Mouse (Mus musculus) limb, embryonic 15.5 days (tissue): ENCODE measurements around the gene Shroom4. TPM values are rescaled to one million over a fixed set of nuclear protein-coding genes. Genes with fewer than 3 reads are reported as not detected.

Experiments
- ATAC-seq: fragments of 200-750 bp; cut with Nextera tagmentation; 2 replicates; pipeline ENCODE4 v1.8.0; 2017; ENCODE audit warnings: low read depth, moderate TSS enrichment; ENCODE audit not compliant: insufficient number of reproducible peaks, low FRiP score, low TSS enrichment
- H3K27ac ChIP-seq: fragments of 300-500 bp; sonication (generic); 2 replicates; pipeline ENCODE4 v1.5.1; 2015; ENCODE audit warnings: moderate library complexity, mild to moderate bottlenecking, inconsistent platforms
- H3K27me3 ChIP-seq: fragments of 300-500 bp; sonication (generic); 2 replicates; pipeline ENCODE4 v1.6.1; 2015; ENCODE audit warnings: inconsistent platforms
- H3K36me3 ChIP-seq: fragments of 300-500 bp; sonication (generic); 2 replicates; pipeline ENCODE4 v1.6.1; 2015; ENCODE audit warnings: inconsistent platforms
- H3K4me1 ChIP-seq: fragments of 300-500 bp; sonication (generic); 2 replicates; pipeline ENCODE4 v1.6.1; 2015; ENCODE audit warnings: inconsistent platforms
- H3K4me2 ChIP-seq: fragments of 300-500 bp; sonication (generic); 2 replicates; pipeline ENCODE4 v1.6.1; 2015; ENCODE audit warnings: mild to moderate bottlenecking, inconsistent platforms
- H3K4me3 ChIP-seq: fragments of 300-500 bp; sonication (generic); 2 replicates; pipeline ENCODE4 v1.5.1; 2015; ENCODE audit warnings: mild to moderate bottlenecking, inconsistent platforms
- H3K9ac ChIP-seq: fragments of 300-500 bp; sonication (generic); 2 replicates; pipeline ENCODE4 v1.6.1; 2015; ENCODE audit warnings: inconsistent platforms
- H3K9me3 ChIP-seq: fragments of 300-500 bp; sonication (generic); 2 replicates; pipeline ENCODE4 v1.6.1; 2016; ENCODE audit warnings: inconsistent platforms
- WGBS: fragments of 180-500 bp; shearing (Covaris S2); methylation state at CpG from one replicate; pipeline ENCODE4 v1.1.7; 2015; 5-methylcytosine and 5-hydroxymethylcytosine counted together
- polyA plus RNA-seq: library from polyadenylated mRNA; unstranded; fragments of >200 nt; fragmentation: Nextera tagmentation; extraction: Ambion mirVana; gene quantifications from 2 replicates; pipeline ENCODE4 v1.2.1, GENCODE M21; 2015

The Shroom4 gene
- 4.4 and 5.2 TPM in 2 replicates for polyA plus RNA-seq

- peak; percentile 96 for ATAC-seq
- Histone ChIP-seq H3K27me3 (no peaks in the 10 kb centered on the region), H3K36me3 (no peaks in the 10 kb centered on the region), H3K9ac (peak within 1 kb of the TSS; percentile 52), H3K27ac (peak within 1 kb of the TSS; percentile 88), H3K4me1 (no peaks in the 10 kb centered on the region; the same call in 1 of the 2 replicates), H3K4me2 (peak within 1 kb of the TSS; percentile 44), H3K4me3 (peak within 1 kb of the TSS; percentile 62), H3K9me3 (no peaks in the 10 kb centered on the region)
- WGBS = 15% methylated on average over 54 of the region's 55 CpGs
Observed at GRCm38 (mm10) chrX:6399626-6400397, at the start of gene Shroom4. Shroom4 (plus strand) TSS chrX:6399854.

GRCm38 (mm10) chrX:6356876-6357275, 42.8 kb upstream of the Shroom4 start:
- no peak for ATAC-seq
- Histone ChIP-seq H3K4me1 (no peaks in the 10 kb centered on the region), H3K9ac (no peak overlapping the region), H3K9me3 (no peaks in the 10 kb centered on the region), H3K4me2 (no peak overlapping the region), H3K4me3 (no peak overlapping the region), H3K27me3 (no peaks in the 10 kb centered on the region), H3K36me3 (no peaks in the 10 kb centered on the region), H3K27ac (no peak overlapping the region)
- 65% methylated on average over 3 of the region's 3 CpGs for WGBS

- Histone ChIP-seq H3K4me3 (no peak overlapping the region), H3K36me3 (no peaks in the 10 kb centered on the region), H3K9me3 (no peaks in the 10 kb centered on the region), H3K9ac (no peak overlapping the region), H3K27ac (no peak overlapping the region), H3K27me3 (no peaks in the 10 kb centered on the region), H3K4me2 (no peak overlapping the region), H3K4me1 (no peaks in the 10 kb centered on the region)
- WGBS = 58% methylated on average over 6 of the region's 6 CpGs
- ATAC-seq = no peak
Observed at GRCm38 (mm10) chrX:6357503-6358114, 42.0 kb upstream of the Shroom4 start.

GRCm38 (mm10) chrX:6368822-6369221, 30.8 kb upstream of the Shroom4 start:
- H3K4me1 ChIP-seq = no peaks in the 10 kb centered on the region
- H3K9ac ChIP-seq = no peak overlapping the region
- H3K27ac ChIP-seq = no peak overlapping the region
- H3K9me3 ChIP-seq = no peaks in the 10 kb centered on the region
- no peaks in the 10 kb centered on the region for H3K36me3 ChIP-seq
- no peak overlapping the region for H3K4me2 ChIP-seq
- no peaks in the 10 kb centered on the region for H3K27me3 ChIP-seq
- 66% methylated on average over 1 of the region's 1 CpGs for WGBS
- no peak for ATAC-seq
- no peak overlapping the region for H3K4me3 ChIP-seq

- Histone ChIP-seq H3K4me1 (no peaks in the 10 kb centered on the region), H3K4me3 (no peak overlapping the region), H3K27me3 (no peaks in the 10 kb centered on the region), H3K9me3 (no peaks in the 10 kb centered on the region), H3K36me3 (no peaks in the 10 kb centered on the region), H3K9ac (no peak overlapping the region), H3K4me2 (no peak overlapping the region), H3K27ac (no peak overlapping the region)
- no peak for ATAC-seq
- WGBS = 84% methylated on average over 3 of the region's 3 CpGs
Observed at GRCm38 (mm10) chrX:6370706-6371105, 28.9 kb upstream of the Shroom4 start.

- no peak for ATAC-seq
- Histone ChIP-seq H3K9ac (no peak overlapping the region), H3K4me1 (no peaks in the 10 kb centered on the region), H3K36me3 (no peaks in the 10 kb centered on the region), H3K9me3 (no peaks in the 10 kb centered on the region), H3K4me3 (no peak overlapping the region), H3K27me3 (no peaks in the 10 kb centered on the region), H3K27ac (no peak overlapping the region), H3K4me2 (no peak overlapping the region)
- WGBS = 73% methylated on average over 1 of the region's 1 CpGs
Observed at GRCm38 (mm10) chrX:6393861-6394260, 5.8 kb upstream of the Shroom4 start.

- no peaks in the 10 kb centered on the region; the same call in 1 of the 2 replicates for H3K4me1 ChIP-seq
- H3K4me2 ChIP-seq = peak overlapping the region; percentile 44
- H3K9ac ChIP-seq = 0 out of 2 replicates have a peak overlapping the region, but pooled peaks have one; percentile 10
- no peaks in the 10 kb centered on the region for H3K36me3 ChIP-seq
- no peaks in the 10 kb centered on the region for H3K27me3 ChIP-seq
- 72% methylated on average over 1 of the region's 1 CpGs for whole genome bisulfite sequencing
- peak overlapping the region; percentile 80 for H3K27ac ChIP-seq
- no peak for ATAC-seq
- no peaks in the 10 kb centered on the region for H3K9me3 ChIP-seq
- H3K4me3 ChIP-seq = peak overlapping the region; percentile 62
Observed at GRCm38 (mm10) chrX:6399193-6399592, 461 bp upstream of the Shroom4 start.

- Histone ChIP-seq H3K9me3 (no peaks in the 10 kb centered on the region), H3K27me3 (no peaks in the 10 kb centered on the region), H3K27ac (peak overlapping the region; percentile 88), H3K9ac (peak overlapping the region; percentile 52), H3K4me3 (peak overlapping the region; percentile 62), H3K4me2 (peak overlapping the region; percentile 44), H3K4me1 (no peaks in the 10 kb centered on the region; the same call in 1 of the 2 replicates), H3K36me3 (no peaks in the 10 kb centered on the region)
- peak; percentile 7; the same call in 1 of the 2 replicates for ATAC-seq
- 16% methylated on average over 30 of the region's 49 CpGs for WGBS
Observed at GRCm38 (mm10) chrX:6400398-6401020, 855 bp downstream of the Shroom4 start.

GRCm38 (mm10) chrX:6402921-6403320, 3.3 kb downstream of the Shroom4 start:
- no peak overlapping the region for H3K4me2 ChIP-seq
- no peaks in the 10 kb centered on the region; the same call in 1 of the 2 replicates for H3K4me1 ChIP-seq
- no peaks in the 10 kb centered on the region for H3K9me3 ChIP-seq
- H3K27me3 ChIP-seq = no peaks in the 10 kb centered on the region
- no peak overlapping the region for H3K9ac ChIP-seq
- no peak overlapping the region for H3K27ac ChIP-seq
- WGBS = 85% methylated on average over 4 of the region's 4 CpGs
- H3K4me3 ChIP-seq = no peak overlapping the region
- ATAC-seq = no peak
- H3K36me3 ChIP-seq = no peaks in the 10 kb centered on the region

- no peaks in the 10 kb centered on the region for H3K36me3 ChIP-seq
- no peaks in the 10 kb centered on the region for H3K9me3 ChIP-seq
- ATAC-seq = no peak
- no peak overlapping the region for H3K27ac ChIP-seq
- no peak overlapping the region for H3K4me2 ChIP-seq
- no peaks in the 10 kb centered on the region for H3K27me3 ChIP-seq
- no peak overlapping the region for H3K9ac ChIP-seq
- 38% methylated on average over 6 of the region's 6 CpGs for WGBS
- no peak overlapping the region for H3K4me3 ChIP-seq
- no peaks in the 10 kb centered on the region for H3K4me1 ChIP-seq
Observed at GRCm38 (mm10) chrX:6409114-6409513, 9.5 kb downstream of the Shroom4 start.

GRCm38 (mm10) chrX:6415412-6415811, 15.8 kb downstream of the Shroom4 start:
- no peak overlapping the region for H3K27ac ChIP-seq
- H3K4me1 ChIP-seq = no peaks in the 10 kb centered on the region
- no peaks in the 10 kb centered on the region for H3K36me3 ChIP-seq
- H3K4me3 ChIP-seq = no peak overlapping the region
- H3K9ac ChIP-seq = no peak overlapping the region
- no peak for ATAC-seq
- H3K4me2 ChIP-seq = no peak overlapping the region
- no peaks in the 10 kb centered on the region for H3K27me3 ChIP-seq
- 66% methylated on average over 12 of the region's 12 CpGs for WGBS
- H3K9me3 ChIP-seq = no peaks in the 10 kb centered on the region

GRCm38 (mm10) chrX:6415936-6416335, 16.3 kb downstream of the Shroom4 start:
- Histone ChIP-seq H3K4me1 (no peaks in the 10 kb centered on the region), H3K27ac (no peak overlapping the region), H3K4me3 (no peak overlapping the region), H3K36me3 (no peaks in the 10 kb centered on the region), H3K4me2 (no peak overlapping the region), H3K27me3 (no peaks in the 10 kb centered on the region), H3K9me3 (no peaks in the 10 kb centered on the region), H3K9ac (no peak overlapping the region)
- 76% methylated on average over 5 of the region's 5 CpGs for WGBS
- no peak for ATAC-seq
